Mouse (Mus musculus): ENCODE measurements around the gene Arhgef18. TPM values are rescaled to one million over a fixed set of nuclear protein-coding genes. Genes with fewer than 3 reads are reported as not detected.

Gene Arhgef18
- total RNA-seq, 2 experiments from 2014 or later = 37.1 to 38.9 TPM

DNA sequence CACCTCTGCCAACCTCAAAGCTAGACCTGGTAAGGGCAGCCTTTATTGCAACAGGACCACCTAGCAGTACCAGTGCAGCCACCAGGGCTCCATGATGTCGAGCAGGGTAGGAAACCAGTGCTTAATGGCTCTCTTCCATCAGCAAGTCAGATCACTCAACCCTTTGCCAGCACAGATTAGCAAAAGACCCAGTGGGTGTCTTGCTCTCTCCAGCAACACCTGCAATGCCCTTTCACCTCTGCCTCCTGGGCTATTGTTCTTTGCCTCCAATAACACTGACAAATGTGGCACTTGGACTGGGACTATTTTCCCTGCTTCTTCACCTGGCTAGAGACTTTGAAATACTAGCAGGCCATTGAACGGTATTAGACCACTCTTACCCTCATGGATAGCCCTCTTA, 56.4 kb downstream of the Arhgef18 start:
- intact Hi-C loops (cut with DNase I) = no loop called here
- no peak for DNase-seq

DNA sequence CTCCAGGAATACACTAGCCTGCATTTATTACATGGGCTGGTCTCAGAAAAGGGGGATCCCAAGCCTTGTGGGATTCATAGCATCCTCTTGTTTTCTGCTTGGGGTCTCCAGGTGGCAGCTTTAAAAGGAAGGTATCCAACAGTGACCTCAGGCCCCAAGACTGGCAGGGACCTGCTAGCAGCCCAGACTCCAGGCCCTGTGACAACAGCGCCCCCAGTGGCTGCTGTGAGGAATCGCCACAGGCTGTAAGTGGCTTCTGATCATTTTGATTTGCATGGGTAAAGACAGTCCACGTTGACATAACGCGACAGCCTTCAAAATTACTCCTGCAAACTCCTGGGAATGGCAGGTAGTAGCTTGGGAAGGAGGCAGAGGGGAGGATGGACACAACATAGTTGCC, 57.9 kb downstream of the Arhgef18 start:
- intact Hi-C loops (cut with DNase I) = no loop called here
- DNase-seq = peak; percentile 63

DNA sequence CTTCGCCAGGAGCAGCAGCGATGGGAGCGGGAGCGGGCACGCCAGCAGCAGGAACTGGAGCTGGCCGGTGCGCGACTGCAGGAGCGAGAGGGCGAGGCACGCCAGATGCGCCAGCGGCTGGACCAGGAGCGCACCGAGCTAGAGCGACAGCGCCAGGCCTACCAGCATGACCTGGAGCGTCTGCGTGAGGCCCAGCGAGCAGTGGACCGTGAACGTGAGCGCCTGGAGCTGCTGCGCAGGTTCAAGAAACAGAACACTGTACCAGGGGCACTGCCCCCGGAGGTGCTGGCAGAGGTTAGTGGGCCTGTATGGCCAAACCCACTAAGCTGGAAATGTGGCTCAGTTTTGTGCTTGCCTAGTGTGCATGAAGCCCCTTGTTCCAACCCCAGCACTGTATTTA, 59.2 kb downstream of the Arhgef18 start:
- intact Hi-C loops (cut with DNase I) = no loop called here
- no peak for DNase-seq

DNA sequence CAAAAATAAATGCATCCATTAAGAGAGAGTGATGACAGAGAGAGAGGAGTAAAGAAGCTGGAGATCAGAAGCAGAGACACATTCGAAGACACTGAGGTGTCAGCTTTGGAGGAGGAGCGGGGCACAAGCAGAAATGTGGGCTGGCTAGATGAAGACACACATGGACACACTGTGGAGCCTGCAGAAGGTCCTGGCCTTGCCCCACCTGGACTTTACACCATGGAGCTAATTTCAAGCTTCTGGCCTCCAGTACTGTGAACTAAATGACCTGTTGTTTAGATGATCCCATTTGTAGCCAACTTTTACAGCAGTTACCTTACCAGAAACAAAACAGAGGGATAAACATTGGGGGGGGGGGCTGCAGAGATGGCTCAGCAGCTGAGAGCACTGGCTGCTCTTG, 70.4 kb downstream of the Arhgef18 start:
- intact Hi-C loops (cut with DNase I) = loop anchor here (10.0 kb wide), 1 partner anchor 212 kb away; the partner anchor contains the start of genes Fcor and Trappc5
- no peak for DNase-seq

DNA sequence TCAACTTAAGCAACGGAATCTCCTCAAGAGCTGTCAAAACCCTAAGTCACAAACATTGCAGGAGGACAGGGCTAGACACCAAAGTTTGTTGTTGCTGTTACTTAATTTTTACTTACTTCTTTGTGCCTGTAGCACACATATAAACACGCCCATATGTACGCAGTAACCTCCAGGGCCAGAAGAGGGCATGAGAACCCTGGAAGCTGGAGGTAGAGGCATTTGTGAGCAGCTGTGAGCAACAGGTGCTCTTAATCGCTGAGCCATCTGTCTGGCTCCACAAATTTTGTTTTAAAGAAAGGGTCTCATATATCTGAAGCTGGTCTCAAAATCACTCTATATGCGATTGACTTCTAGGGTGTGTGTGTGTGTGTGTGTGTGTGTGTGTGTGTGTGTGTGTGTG, 71.5 kb downstream of the Arhgef18 start:
- peak; percentile 55 for DNase-seq
- intact Hi-C loops (cut with DNase I) = loop anchor here (10.0 kb wide), 1 partner anchor 210 kb away; the partner anchor contains the start of genes Fcor and Trappc5

DNA sequence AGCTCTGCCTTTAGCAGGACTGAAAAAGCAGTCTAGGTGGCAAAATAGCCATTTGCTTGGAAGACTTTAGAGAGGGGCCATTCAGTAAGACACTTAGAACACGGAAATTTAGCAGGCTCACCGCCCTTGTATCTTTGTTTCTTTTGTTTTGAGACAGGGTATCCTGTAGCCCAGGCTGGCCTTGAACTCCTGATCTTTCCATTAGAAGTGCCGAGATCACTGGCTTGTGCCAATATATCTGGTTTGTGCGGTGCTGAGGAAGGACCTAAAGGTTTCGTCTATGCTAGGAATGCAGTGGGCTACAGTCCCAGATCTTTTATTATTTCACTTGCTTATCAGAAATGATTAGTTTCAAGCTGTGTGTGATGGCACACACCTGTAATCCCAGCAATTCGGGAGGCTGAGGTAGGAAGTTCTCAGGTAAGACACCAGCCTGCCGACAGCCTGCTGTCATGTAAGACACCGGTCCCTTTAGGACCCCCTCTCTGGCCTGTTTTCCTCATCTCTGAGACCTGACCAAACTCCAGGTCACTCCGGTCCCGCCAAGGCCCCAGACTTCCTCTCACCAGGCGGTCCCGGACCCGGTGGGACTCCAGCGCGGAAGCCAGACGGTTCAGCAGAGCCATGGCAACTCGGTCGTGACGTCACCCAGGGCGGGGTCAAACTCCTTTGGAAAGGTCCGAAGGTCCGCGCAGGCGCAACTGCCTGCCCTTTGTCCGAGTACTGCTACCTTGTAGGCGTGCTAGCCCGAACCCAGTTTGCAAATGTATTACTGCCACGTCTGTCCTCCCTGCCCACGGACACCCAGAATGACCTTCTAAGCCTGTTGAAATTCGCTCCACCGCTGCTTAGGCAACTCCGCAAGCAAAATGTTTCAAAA, 74.4 kb downstream of the Arhgef18 start, which contains the start of gene Pex11g:
Pex11g (minus strand) TSS at position 675 of the 880 bp plus-strand sequence.
- DNase-seq = peak; percentile 98

DNA sequence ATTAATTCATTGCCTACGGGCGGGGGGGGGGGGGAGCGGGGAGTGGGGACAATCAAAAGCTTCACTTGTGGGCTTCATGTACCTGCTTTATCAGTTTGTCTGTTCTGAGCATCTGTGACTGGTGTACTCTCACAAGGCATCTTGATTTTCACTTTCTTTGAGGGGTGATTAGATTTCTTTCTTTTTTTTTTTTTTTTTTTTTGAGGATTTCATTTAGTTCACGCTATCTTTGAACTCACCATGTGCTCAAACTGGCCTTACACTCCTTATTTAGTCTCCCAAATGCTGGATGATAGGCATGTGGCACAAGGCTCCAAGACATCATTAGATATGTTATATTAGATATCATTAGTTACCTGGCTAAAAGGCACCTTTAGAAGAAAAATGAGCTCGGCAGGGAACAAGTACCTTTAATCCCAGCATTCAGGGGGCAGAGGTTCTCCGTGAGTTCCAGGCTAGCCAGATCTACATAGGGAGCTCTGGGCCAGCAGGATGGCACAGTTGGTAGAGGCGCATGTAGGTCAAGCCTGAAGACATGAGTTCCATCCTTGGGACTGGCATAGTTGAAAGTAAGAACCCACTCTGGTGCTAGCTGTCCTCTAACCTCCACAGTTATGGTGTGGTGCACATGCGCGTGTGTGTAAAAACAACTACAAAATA, 75.2 kb downstream of the Arhgef18 start:
- no peak for DNase-seq
- intact Hi-C loops (cut with DNase I) = loop anchor here (10.0 kb wide), 1 partner anchor 207 kb away; the partner anchor contains the start of genes Fcor and Trappc5

More for the DNA sequence above, 74.4 kb downstream of the Arhgef18 start, which contains the start of gene Pex11g:
- intact Hi-C loops (cut with DNase I) = loop anchor here (10.0 kb wide), 1 partner anchor 208 kb away; the partner anchor contains the start of genes Fcor and Trappc5

DNA sequence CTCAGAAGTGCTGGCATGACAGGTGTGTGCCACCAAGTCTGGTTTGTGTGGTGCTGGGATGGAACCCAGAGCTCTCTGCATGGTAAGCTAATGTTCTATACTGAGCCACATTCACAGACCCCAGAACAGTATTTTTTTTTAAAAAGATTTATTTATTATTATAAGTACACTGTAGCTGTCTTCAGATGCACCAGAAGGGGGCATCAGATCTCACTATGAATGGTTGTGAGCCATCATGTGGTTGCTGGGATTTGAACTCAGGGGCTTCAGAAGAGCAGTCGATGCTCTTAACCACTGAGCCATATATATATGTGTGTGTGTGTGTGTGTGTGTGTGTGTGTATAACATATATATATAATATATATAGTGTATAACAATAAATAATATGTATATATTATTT, 76.0 kb downstream of the Arhgef18 start:
- intact Hi-C loops (cut with DNase I) = loop anchor here (10.0 kb wide), 1 partner anchor 206 kb away; the partner anchor contains the start of genes Fcor and Trappc5
- no peak for DNase-seq

DNA sequence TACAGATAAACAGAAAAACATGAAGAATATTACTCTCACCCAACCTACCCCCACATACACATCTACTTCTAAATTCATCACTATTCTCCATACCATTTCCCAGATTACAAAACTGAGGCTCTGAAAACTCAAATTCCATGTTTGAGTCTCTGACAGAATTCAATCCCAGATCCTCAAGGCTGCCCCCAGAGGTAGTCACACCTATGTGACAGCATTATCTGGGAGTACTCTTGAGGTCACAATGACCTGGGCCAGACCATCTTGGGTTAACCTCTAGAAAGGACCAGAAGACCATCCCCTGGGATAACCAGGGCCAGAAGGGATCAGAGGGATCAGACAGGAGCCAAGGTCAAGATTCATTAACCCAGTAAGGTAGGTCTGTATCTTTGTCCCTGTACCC, 77.8 kb downstream of the Arhgef18 start, which contains the start of gene Tex45:
Tex45 (plus strand) TSS at position 301 of the 400 bp plus-strand sequence.
- no peak for DNase-seq
- intact Hi-C loops (cut with DNase I) = no loop called here

DNA sequence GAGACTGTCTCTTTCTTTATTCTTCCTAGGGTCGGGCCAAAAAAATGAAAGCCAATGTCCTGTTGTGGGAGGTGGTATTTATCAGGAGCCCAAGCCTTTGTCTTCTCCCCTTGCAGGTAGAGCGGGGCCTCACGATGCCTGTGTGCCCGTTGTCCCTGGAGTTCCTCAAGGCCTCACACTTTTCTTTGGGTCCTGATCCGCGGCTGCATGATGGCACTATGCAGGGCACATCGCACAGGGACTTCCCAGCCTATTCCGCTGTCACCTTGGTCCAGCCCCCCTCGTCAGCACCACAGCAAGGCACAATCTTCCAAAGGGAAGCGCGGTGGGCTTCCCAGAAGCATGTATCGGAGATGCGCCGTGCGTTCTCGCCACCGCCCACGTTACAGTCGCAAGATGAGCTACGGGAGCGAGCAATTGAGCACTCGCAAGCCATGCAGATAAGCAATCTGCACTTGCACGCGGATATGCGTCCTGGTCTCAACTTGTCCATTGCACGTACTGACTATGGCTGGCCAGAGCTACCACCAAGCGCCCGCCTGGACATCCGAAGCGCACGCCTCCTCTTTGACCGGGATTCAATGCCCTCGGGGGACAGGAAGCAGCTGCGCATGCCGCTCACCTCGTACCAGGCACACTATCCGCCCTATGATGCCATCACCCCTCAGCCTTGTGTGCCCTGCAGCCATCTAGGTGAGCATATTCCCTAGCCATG, 83.1 kb downstream of the Arhgef18 start:
- intact Hi-C loops (cut with DNase I) = no loop called here
- DNase-seq = no peak

DNA sequence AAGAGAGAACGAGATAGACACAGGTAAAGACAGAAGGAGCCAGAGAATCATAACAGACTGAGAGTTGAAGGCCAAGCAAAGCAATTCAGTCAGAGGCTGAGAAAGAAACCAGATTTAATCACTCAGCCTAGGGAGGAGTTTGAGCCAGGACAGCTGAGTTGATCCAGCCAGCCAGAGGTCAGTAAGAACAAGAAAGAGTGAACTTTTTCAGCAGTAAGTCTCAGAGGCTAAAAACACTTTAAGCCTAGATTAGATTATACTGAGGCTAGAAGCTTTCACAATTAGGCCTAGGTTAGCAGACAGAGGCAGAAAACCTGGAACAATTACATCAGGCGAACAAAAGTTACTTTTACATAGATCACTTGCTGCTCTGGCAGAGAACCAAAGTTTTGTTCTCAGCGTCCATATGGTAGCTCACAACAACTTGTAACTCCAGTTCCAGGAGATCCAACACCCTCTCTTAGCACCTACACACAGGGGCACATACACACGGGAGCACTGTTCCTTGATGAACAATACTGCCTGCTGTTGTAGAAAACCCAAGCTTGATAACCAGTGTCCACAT, 87.5 kb downstream of the Arhgef18 start:
- intact Hi-C loops (cut with DNase I) = no loop called here
- DNase-seq = no peak

DNA sequence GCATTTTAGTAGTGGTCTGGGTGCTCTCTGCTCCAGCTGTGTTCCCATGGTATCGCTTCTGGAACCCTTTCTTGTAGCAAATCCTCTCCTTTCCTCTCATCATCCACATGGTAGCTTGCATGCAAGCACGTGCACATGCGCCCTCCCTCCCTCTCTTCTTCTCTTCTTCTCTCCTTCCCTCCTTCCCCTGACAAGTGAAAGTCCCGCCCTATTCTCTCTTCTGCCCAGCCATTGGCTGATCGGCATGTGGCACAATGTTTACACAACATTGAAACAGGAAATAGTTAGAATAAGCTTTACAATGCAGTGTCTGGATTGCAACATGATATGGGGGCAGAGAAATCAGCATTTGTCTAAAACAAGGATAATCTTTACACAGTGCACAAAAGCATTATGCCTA, 88.8 kb downstream of the Arhgef18 start:
- DNase-seq = no peak
- intact Hi-C loops (cut with DNase I) = no loop called here

DNA sequence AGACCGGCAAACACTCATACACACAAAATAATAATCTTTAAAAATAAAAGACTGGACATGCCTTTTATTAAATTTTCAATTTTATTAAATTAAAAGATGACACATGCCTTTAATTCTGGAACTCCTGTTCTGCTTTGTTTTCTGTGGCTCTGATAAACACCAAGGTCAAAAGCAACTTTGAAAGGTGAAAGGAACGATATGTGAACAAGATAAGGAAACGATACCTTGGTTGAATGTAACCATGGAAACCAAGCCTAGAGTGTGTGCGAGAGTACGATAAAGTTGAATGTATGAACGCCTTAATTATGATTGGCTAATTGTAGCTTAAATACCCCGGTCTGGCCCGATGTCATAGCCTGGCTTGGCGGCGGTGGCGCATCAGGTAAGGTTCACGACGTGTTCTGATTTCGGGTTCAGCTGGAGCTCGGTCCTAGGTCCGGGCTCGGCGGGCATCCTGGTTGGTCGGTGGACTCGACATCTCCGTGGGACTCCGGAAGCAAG, 89.5 kb downstream of the Arhgef18 start:
- intact Hi-C loops (cut with DNase I) = no loop called here
- DNase-seq = no peak

DNA sequence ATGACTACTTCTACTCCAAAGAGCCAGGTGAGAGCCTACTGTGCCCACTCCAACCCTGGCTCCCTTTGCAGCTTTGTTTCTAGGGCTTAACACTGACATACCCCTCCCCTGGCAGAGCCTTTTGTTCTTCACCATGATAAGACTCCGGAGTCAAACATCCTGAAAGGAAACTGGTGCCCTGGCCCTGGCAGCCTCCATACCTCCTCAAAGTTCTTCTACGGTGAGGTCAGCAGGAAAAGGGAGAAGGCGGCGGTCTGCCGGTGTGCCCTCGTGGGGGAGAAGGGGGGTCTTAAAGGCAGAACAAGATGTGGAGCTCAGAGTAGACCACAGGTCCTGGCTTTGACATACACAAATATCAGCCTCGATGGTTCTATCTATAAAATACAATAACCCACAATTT, 90.7 kb downstream of the Arhgef18 start:
- intact Hi-C loops (cut with DNase I) = no loop called here
- no peak for DNase-seq

DNA sequence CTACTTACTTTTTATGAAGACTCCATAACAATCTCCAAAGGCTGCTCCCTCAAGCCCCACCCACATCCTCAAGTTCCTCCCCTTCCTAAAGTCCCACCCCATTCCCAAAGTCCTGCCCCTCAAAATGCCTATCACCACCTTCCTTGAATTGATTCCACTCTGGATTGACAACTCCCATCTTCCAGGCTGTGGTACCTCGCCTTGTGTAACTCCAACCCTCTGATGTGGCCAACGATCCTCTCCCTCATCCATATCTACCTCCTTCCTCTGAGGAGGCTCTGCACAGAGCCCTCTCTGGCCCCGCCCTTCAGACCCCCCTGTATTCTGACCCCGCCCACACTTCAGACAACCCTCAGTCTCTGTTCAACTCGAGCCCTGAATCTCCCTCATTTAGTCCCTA, 92.4 kb downstream of the Arhgef18 start:
- DNase-seq = no peak
- intact Hi-C loops (cut with DNase I) = no loop called here

DNA sequence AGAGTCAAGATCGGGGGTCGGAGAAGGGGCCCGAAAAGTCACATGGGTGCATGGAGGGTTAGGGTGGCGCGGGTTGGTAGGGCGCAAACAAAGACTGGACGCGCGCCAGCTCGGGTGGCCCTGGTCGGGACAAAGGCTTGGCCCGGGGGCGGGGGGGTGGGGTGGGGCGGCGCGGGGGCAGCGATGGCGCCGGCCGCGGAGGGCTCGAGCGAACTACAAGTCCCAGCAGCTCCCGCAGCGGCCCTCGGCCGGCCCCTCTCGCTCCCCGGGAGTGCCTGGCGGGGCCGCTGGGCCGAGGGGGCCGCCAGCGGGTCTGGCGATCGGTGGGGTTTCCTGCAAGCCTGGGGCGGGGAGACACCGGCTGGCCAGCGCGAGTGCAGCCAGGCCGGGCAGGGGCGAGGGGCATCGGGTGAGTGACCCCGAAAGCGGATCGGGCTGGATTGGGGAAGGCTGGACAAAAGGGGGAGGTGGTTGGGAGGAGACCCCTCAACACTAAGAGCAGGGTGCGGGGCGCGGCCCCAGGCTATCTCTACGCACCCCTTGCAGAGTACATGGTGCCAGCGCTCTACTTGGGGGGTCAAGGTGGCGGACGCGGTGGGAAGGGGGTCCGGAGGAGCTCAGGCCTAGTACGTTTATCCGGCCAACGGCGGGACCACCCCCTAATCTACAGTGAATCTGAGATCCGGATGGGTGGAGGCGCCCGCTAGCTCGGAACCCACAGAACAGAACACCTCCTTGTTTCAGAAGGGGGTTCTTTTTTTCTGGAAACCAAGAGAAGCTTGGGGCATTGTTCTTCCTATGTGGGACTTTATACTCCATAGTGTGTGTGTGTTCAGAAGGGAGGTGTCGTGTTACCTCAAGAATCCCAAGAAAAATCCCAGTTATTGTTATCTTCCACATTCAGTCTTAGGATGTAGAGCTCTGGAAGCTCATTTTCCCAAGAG, 100.4 kb downstream of the Arhgef18 start, which contains the start of gene Zfp358:
Zfp358 (plus strand) TSS at position 238 of the 944 bp plus-strand sequence.
- DNase-seq = peak; percentile 89
- intact Hi-C loops (cut with DNase I) = no loop called here

DNA sequence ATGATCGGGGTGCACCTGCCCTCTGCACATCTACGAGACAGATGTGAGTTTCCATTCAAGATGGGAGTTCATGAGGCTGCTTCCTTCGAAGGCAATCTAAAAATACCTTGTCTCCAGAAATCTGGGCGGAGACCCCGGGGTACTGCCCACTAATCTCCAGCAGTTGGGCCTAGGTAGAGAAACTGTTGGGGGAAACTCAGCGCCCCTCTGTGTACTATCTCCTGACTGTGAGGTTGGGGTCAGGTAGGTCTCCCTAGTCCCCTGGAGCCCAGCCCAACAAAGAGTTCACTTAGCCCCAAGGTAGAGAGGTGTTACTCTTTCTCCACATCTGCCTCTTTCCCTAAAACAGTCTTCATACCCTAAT, 101.0 kb downstream of the Arhgef18 start:
- intact Hi-C loops (cut with DNase I) = no loop called here
- DNase-seq = no peak

DNA sequence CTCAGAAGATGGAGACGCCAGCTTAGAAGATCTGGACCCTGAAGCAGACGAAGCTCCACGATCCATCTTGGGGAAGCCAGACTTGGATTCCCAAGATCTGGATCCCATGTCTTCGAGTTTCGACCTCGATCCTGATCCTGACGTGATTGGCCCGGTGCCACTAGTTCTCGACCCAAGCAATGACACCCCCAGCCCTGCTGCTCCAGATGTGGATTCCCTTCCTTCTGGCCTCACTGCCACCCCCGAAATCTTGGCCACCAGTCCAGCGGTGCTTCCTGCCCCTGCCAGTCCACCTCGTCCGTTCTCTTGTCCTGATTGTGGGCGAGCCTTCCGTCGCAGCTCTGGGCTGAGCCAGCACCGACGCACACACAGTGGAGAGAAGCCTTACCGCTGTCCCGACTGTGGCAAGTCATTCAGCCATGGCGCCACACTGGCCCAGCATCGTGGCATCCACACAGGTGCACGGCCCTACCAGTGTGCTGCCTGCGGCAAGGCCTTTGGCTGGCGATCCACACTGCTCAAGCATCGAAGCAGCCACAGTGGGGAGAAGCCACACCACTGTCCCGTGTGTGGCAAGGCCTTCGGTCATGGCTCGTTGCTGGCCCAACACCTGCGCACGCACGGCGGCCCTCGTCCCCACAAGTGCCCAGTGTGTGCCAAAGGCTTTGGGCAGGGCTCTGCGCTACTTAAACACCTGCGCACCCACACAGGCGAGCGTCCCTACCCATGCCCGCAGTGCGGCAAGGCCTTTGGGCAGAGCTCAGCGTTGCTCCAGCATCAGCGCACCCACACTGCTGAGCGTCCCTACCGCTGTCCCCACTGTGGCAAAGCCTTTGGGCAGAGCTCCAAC, 103.0 kb downstream of the Arhgef18 start:
- intact Hi-C loops (cut with DNase I) = no loop called here
- DNase-seq = no peak
